Mouse (Mus musculus): ENCODE results near the gene 1700034J05Rik.

Gene 1700034J05Rik

GRCm38 (mm10) chr6:146963396-146964150 lies 9.4 kb upstream of the 1700034J05Rik start:
- WGBS, result 96% methylated on average over 6 of the region's 6 CpGs

GRCm38 (mm10) chr6:146961832-146962481 lies 7.7 kb upstream of the 1700034J05Rik start:
- WGBS, result 67% methylated on average over 6 of the region's 6 CpGs

- WGBS, result 47% methylated on average over 5 of the region's 5 CpGs
Observed at GRCm38 (mm10) chr6:146960956-146961355, 6.7 kb upstream of the 1700034J05Rik start.

- WGBS, result 60% methylated on average over 9 of the region's 9 CpGs
Observed at GRCm38 (mm10) chr6:146959908-146960680, 5.9 kb upstream of the 1700034J05Rik start.

GRCm38 (mm10) chr6:146958694-146959093 lies 4.5 kb upstream of the 1700034J05Rik start:
- WGBS, result 27% methylated on average over 1 of the region's 1 CpGs

- WGBS, result 53% methylated on average over 1 of the region's 1 CpGs
Observed at GRCm38 (mm10) chr6:146956961-146957360, 2.7 kb upstream of the 1700034J05Rik start.

GRCm38 (mm10) chr6:146955896-146956295 lies 1.7 kb upstream of the 1700034J05Rik start:
- WGBS, result 21% methylated on average over 12 of the region's 12 CpGs

- WGBS, result 46% methylated on average over 1 of the region's 1 CpGs
Observed at GRCm38 (mm10) chr6:146955475-146955874, 1.3 kb upstream of the 1700034J05Rik start.

GRCm38 (mm10) chr6:146950454-146950832 lies 3.8 kb downstream of the 1700034J05Rik start:
- WGBS, result 68% methylated on average over 1 of the region's 1 CpGs

- 54% methylated on average over 10 of the region's 10 CpGs for WGBS
Observed at GRCm38 (mm10) chr6:146949682-146950453, 4.4 kb downstream of the 1700034J05Rik start.

- WGBS, result 77% methylated on average over 4 of the region's 4 CpGs
Observed at GRCm38 (mm10) chr6:146947186-146947585, 7.0 kb downstream of the 1700034J05Rik start.

GRCm38 (mm10) chr6:146946327-146947029 lies 7.7 kb downstream of the 1700034J05Rik start:
- WGBS, result 80% methylated on average over 6 of the region's 6 CpGs

- WGBS, result 66% methylated on average over 4 of the region's 4 CpGs
Observed at GRCm38 (mm10) chr6:146944830-146945229, 9.4 kb downstream of the 1700034J05Rik start.

GRCm38 (mm10) chr6:146941505-146942275 lies 12.5 kb downstream of the 1700034J05Rik start:
- WGBS, result 63% methylated on average over 7 of the region's 7 CpGs

- 83% methylated on average over 8 of the region's 8 CpGs for WGBS
Observed at GRCm38 (mm10) chr6:146939026-146939425, 15.2 kb downstream of the 1700034J05Rik start.

GRCm38 (mm10) chr6:146935957-146936356 lies 18.3 kb downstream of the 1700034J05Rik start:
- WGBS, result 68% methylated on average over 6 of the region's 6 CpGs

GRCm38 (mm10) chr6:146933123-146933522 lies 21.1 kb downstream of the 1700034J05Rik start:
- WGBS, result 58% methylated on average over 6 of the region's 6 CpGs

GRCm38 (mm10) chr6:146929031-146929430 lies 25.2 kb downstream of the 1700034J05Rik start:
- 92% methylated on average over 2 of the region's 2 CpGs for WGBS

GRCm38 (mm10) chr6:146928108-146928507 lies 26.1 kb downstream of the 1700034J05Rik start:
- WGBS, result 57% methylated on average over 3 of the region's 3 CpGs

GRCm38 (mm10) chr6:146926415-146926980 lies 27.7 kb downstream of the 1700034J05Rik start:
- WGBS, result 70% methylated on average over 5 of the region's 5 CpGs
